Mouse (Mus musculus) spleen, adult 2 months (tissue): ENCODE measurements at regions not wholly inside any gene's neighbourhood (a gene's known extent, or its start where the extent isn't known, plus 50 kb on each side); places are given as distances from the start of the nearest gene placed in this dataset.

Experiments
- CTCF ChIP-seq: fragments of 200-500 bp; IDR thresholded peaks from 2 replicates; pipeline ENCODE4 v1.5.1; 2011; ENCODE audit warnings: mild to moderate bottlenecking, inconsistent platforms; ENCODE audit not compliant: insufficient read depth, insufficient read length, insufficient replicate concordance; ENCODE audit errors: extremely low read depth
- POLR2A ChIP-seq: fragments of 200-500 bp; IDR thresholded peaks from 2 replicates; pipeline ENCODE4 v1.6.1; 2011; ENCODE audit warnings: low read depth, low read length, inconsistent platforms

DNA sequence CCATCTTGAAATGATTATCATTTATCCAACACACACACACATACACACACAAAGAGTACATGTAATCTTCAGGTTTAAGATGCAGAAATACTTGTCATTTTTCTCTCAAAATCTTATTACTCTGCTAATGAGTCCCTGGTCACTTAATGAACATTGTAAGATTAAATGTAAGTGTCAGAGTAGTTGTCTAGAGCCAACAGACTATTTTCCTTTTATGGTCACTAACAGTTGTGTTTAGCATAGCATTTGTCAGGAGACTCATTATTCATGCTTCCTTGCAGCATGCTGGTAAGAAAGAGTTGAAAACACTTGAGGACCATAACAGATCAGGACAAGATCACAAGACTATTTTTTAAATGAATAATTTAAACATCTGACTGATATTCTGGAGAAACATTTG lies 618.3 kb downstream of the Rapgef2 start:
- TF ChIP-seq CTCF (no peak), POLR2A (no peak)
